Mouse (Mus musculus) heart, postnatal 0 days (tissue): Measurements from ENCODE around the gene Mafg. TPM values are rescaled to one million over a fixed set of nuclear protein-coding genes. Genes with fewer than 3 reads are reported as not detected.

Experiments
- ATAC-seq: fragments of 200-750 bp; cut with Nextera tagmentation; 2 replicates; pipeline ENCODE4 v1.8.0; 2017; ENCODE audit warnings: low read depth, moderate number of reproducible peaks, moderate library complexity; ENCODE audit not compliant: insufficient read depth
- DNase-seq: peaks from one replicate; pipeline ENCODE4 v3.0.0-alpha.2; 2016; ENCODE audit warnings: low spot score
- H3K27ac ChIP-seq: fragments of 300-500 bp; sonication (generic); 2 replicates; pipeline ENCODE4 v1.5.1; 2014; ENCODE audit warnings: low read depth, mild to moderate bottlenecking
- H3K27me3 ChIP-seq: fragments of 300-500 bp; sonication (generic); 2 replicates; pipeline ENCODE4 v1.6.1; 2014; ENCODE audit warnings: low read length, mixed read lengths; ENCODE audit not compliant: control insufficient read depth, insufficient read depth
- H3K36me3 ChIP-seq: fragments of 300-500 bp; sonication (generic); replicated peaks from 2 replicates; pipeline ENCODE4 v1.6.1; 2014; ENCODE audit warnings: low read length, mixed read lengths; ENCODE audit not compliant: control insufficient read depth, insufficient read depth
- H3K4me1 ChIP-seq: fragments of 300-500 bp; sonication (generic); 2 replicates; pipeline ENCODE4 v1.6.1; 2014; ENCODE audit warnings: antibody characterized with exemption; ENCODE audit not compliant: control insufficient read depth, insufficient read depth
- H3K4me2 ChIP-seq: fragments of 300-500 bp; sonication (generic); 2 replicates; pipeline ENCODE4 v1.6.1; 2014; ENCODE audit warnings: low read depth, mild to moderate bottlenecking, low read length, moderate library complexity
- H3K4me3 ChIP-seq: fragments of 300-500 bp; sonication (generic); 2 replicates; pipeline ENCODE4 v1.5.1; 2014; ENCODE audit warnings: low read depth, low read length
- H3K9ac ChIP-seq: fragments of 300-500 bp; sonication (generic); replicated peaks from 2 replicates; pipeline ENCODE4 v1.6.1; 2014; ENCODE audit warnings: low read depth, low read length, mixed read lengths
- H3K9me3 ChIP-seq: fragments of 300-500 bp; sonication (generic); replicated peaks from 2 replicates; pipeline ENCODE4 v1.6.1; 2016; ENCODE audit warnings: low read length; ENCODE audit not compliant: control insufficient read depth
- CTCF ChIP-seq: IDR thresholded peaks from 2 replicates; pipeline ENCODE4 v1.5.1; 2016; ENCODE audit warnings: antibody characterized with exemption, control low read depth, low read depth
- EP300 ChIP-seq: IDR thresholded peaks from 2 replicates; pipeline ENCODE4 v1.6.1; 2016; ENCODE audit warnings: antibody characterized with exemption, low read depth
- WGBS: fragments of 180-500 bp; shearing (Covaris S2); extraction: QIAGEN DNeasy Blood & Tissue Kit; methylation state at CpG from one replicate; pipeline ENCODE4 v1.1.7; 2014; 5-methylcytosine and 5-hydroxymethylcytosine counted together
- polyA plus RNA-seq: library from polyadenylated mRNA; unstranded; fragments of >200 nt; fragmentation: Nextera tagmentation; extraction: Ambion mirVana; gene quantifications from 2 replicates; pipeline ENCODE4 v1.2.1, GENCODE M21; 2015
- total RNA-seq: library from RNA; depleted of rRNA; stranded (reverse); fragments of >200 nt; gene quantifications from 2 replicates; pipeline ENCODE4 v1.2.3, GENCODE M21; 2014; ENCODE audit warnings: low replicate concordance

Mafg gene
- total and polyA plus RNA-seq, 2 experiments from 2014 or later = 13.6 to 37.7 TPM

- WGBS = 85% methylated on average over 10 of the region's 10 CpGs
- ATAC-seq (no peak), DNase-seq (no peak)
- peaks cover 18% of the 10 kb centered on the region for H3K4me1 ChIP-seq
- H3K27me3 ChIP-seq = no peaks in the 10 kb centered on the region
- TF ChIP-seq CTCF (no peak), EP300 (no peak)
- peaks cover 47% of the 10 kb centered on the region for H3K36me3 ChIP-seq
- H3K4me2 ChIP-seq = no peak overlapping the region
- H3K4me3 ChIP-seq = no peak overlapping the region
- H3K9me3 ChIP-seq = no peaks in the 10 kb centered on the region
- H3K27ac ChIP-seq = no peak overlapping the region
- no peak overlapping the region for H3K9ac ChIP-seq
Measured at GRCm38 (mm10) chr11:120613481-120613972, 19.9 kb downstream of the Mafg start.

GRCm38 (mm10) chr11:120612763-120613162, 20.6 kb downstream of the Mafg start:
- H3K4me1 ChIP-seq = peaks cover 25% of the 10 kb centered on the region
- H3K27ac ChIP-seq = no peak overlapping the region
- TF ChIP-seq CTCF (peak; percentile 83), EP300 (no peak)
- DNase-seq = peak; percentile 57
- 36% methylated on average over 6 of the region's 6 CpGs for WGBS
- H3K9me3 ChIP-seq = no peaks in the 10 kb centered on the region
- no peak overlapping the region for H3K4me3 ChIP-seq
- peaks cover 41% of the 10 kb centered on the region for H3K36me3 ChIP-seq
- H3K9ac ChIP-seq = no peak overlapping the region
- H3K27me3 ChIP-seq = no peaks in the 10 kb centered on the region
- H3K4me2 ChIP-seq = no peak overlapping the region
- ATAC-seq = peak; percentile 34; the same call in 1 of the 2 replicates

- DNase-seq (no peak), ATAC-seq (no peak)
- Histone ChIP-seq H3K27me3 (no peaks in the 10 kb centered on the region), H3K4me2 (no peak overlapping the region), H3K4me3 (no peak overlapping the region), H3K9me3 (no peaks in the 10 kb centered on the region), H3K27ac (no peak overlapping the region), H3K36me3 (peaks cover 44% of the 10 kb centered on the region), H3K9ac (no peak overlapping the region), H3K4me1 (peaks cover 21% of the 10 kb centered on the region; the same call in 1 of the 2 replicates)
- WGBS = 82% methylated on average over 9 of the region's 9 CpGs
- TF ChIP-seq EP300 (no peak), CTCF (no peak)
Measured at GRCm38 (mm10) chr11:120610477-120611046, 22.8 kb downstream of the Mafg start.

GRCm38 (mm10) chr11:120609250-120609649, 24.1 kb downstream of the Mafg start:
- H3K9ac ChIP-seq = no peak overlapping the region
- peaks cover 51% of the 10 kb centered on the region for H3K36me3 ChIP-seq
- peaks cover 21% of the 10 kb centered on the region; the same call in 1 of the 2 replicates for H3K4me1 ChIP-seq
- H3K27me3 ChIP-seq = no peaks in the 10 kb centered on the region
- WGBS = 33% methylated on average over 8 of the region's 8 CpGs
- ATAC-seq (peak; percentile 74), DNase-seq (peak; percentile 39)
- H3K9me3 ChIP-seq = no peaks in the 10 kb centered on the region
- 0 out of 2 replicates have a peak overlapping the region, but pooled peaks have one; percentile 10 for H3K27ac ChIP-seq
- no peak for TF ChIP-seq CTCF
- no peak for TF ChIP-seq EP300
- H3K4me2 ChIP-seq = peak overlapping the region; percentile 59; the same call in 1 of the 2 replicates
- no peak overlapping the region for H3K4me3 ChIP-seq

- peak within 1 kb of the TSS; percentile 52; the same call in 1 of the 2 replicates for H3K27ac ChIP-seq
- TF ChIP-seq CTCF (no peak), EP300 (no peak)
- peak within 1 kb of the TSS; percentile 29 for H3K4me3 ChIP-seq
- ATAC-seq (0 out of 2 replicates have a peak, but pooled peaks have one; percentile 6), DNase-seq (no peak)
- H3K9ac ChIP-seq = peak within 1 kb of the TSS; percentile 28
- peak within 1 kb of the TSS; percentile 59 for H3K4me2 ChIP-seq
- H3K4me1 ChIP-seq = peaks cover 21% of the 10 kb centered on the region; the same call in 1 of the 2 replicates
- no peaks in the 10 kb centered on the region for H3K9me3 ChIP-seq
- peaks cover 54% of the 10 kb centered on the region for H3K36me3 ChIP-seq
- 10% methylated on average over 45 of the region's 45 CpGs for WGBS
- H3K27me3 ChIP-seq = no peaks in the 10 kb centered on the region
Measured at GRCm38 (mm10) chr11:120608241-120609034, 25.0 kb downstream of the Mafg start, which contains the start of gene Npb. Npb (plus strand) TSS chr11:120608477.
